In the genomic region with DNA sequence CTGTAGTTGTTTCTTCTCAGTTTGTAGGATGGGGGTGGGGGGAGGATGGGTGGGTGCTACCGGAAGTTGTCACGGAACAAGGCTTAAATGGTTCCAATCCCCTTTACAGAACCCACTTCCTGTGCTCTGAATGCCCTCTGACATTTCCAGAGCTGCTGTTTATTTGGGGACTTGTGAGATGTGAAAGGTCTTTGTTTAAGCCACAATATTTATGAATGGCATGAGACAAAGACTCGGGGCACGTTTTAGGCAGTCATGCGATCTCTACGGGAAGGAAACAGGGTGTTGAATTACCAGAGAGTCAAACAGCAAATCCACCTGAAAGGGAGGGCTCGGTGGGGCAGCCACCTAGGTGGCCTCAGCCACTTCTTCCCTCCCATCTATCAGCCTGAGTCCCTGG, we compare ENCODE assay signal across 14 mouse cellular contexts. TPM values are rescaled to one million over a fixed set of nuclear protein-coding genes. Genes with fewer than 3 reads are reported as not detected.
DNase-seq lines count a peak whose midpoint lies in the region; ATAC-seq and TF ChIP-seq lines count a peak whose summit lies in the region.
"Had no signal": no experiment of that assay in that cellular context is flagged by ENCODE, and none has a peak within 500 bp of the region (broad histone marks: within the 10 kb centered on the region; RNA-seq: fewer than 3 reads in every experiment).

No protein-coding gene starts in this region.

- ATAC-seq in kidney, embryonic 16.5 days (ENCODE audit: low FRiP score, low TSS enrichment), result peak; percentile 35; the same call in 1 of the 2 replicates
- peak; percentile 97 for ATAC-seq in inflammation-experienced regulatory T-cells, adult 6 months
- ATAC-seq in frontal cortex, adult (ENCODE audit: low TSS enrichment), result no peak
- ATAC-seq: forebrain, embryonic 14.5 days had no signal

- no peak for TF ChIP-seq POLR2A in bone marrow, adult 2 months (IDR thresholded peaks at IDR 0.05; ENCODE audit: borderline replicate concordance, control insufficient read depth, low read depth, low read length)

- H3K27ac ChIP-seq in kidney, embryonic 16.5 days (ENCODE audit: low read length), result no peak overlapping the region
- peak overlapping the region; percentile 64 for H3K27ac ChIP-seq in bone marrow, adult 2 months (ENCODE audit: control insufficient read depth, insufficient read depth, low read depth, low read length, poor library complexity)
- H3K27ac ChIP-seq: heart, adult 2 months; liver, embryonic 13.5 days; neural tube, embryonic 12.5 days had no signal

- TF ChIP-seq CTCF in bone marrow, adult 2 months (IDR thresholded peaks at IDR 0.05; ENCODE audit: control insufficient read depth, insufficient read depth, low read length), result no peak

- no peak for DNase-seq in kidney, postnatal 14 days
- DNase-seq in thymus, postnatal 0 days (ENCODE audit: low spot score), result peak; percentile 92
- DNase-seq in gastrocnemius, postnatal 36 days, result no peak
- no peak for DNase-seq in gastrocnemius, postnatal 14 days
- DNase-seq: heart, adult 2 months; heart, postnatal 4 days; kidney, adult 8-10 months; liver, embryonic 13.5 days had no signal

- no peaks in the 10 kb centered on the region for H3K27me3 ChIP-seq in kidney, embryonic 16.5 days (ENCODE audit: insufficient read depth, low read length)
- H3K27me3 ChIP-seq: liver, embryonic 13.5 days; neural tube, embryonic 12.5 days had no signal

- H3K4me3 ChIP-seq in kidney, embryonic 16.5 days (ENCODE audit: low read length), result no peak overlapping the region
- H3K4me3 ChIP-seq in bone marrow, adult 2 months (replicated peaks; ENCODE audit: control insufficient read depth, low read depth, low read length), result no peak overlapping the region
- H3K4me3 ChIP-seq: heart, adult 2 months; liver, embryonic 13.5 days; neural tube, embryonic 12.5 days had no signal

- peaks cover 17% of the 10 kb centered on the region for H3K4me1 ChIP-seq in kidney, embryonic 16.5 days (ENCODE audit: insufficient read depth, low read length)
- no peaks in the 10 kb centered on the region for H3K4me1 ChIP-seq in bone marrow, adult 2 months (ENCODE audit: control insufficient read depth, insufficient read depth, low read length)
- H3K4me1 ChIP-seq: neural tube, embryonic 12.5 days had no signal

- no peak overlapping the region for H3K9ac ChIP-seq in kidney, embryonic 16.5 days (replicated peaks; ENCODE audit: low read length)
- H3K9ac ChIP-seq: liver, embryonic 13.5 days; neural tube, embryonic 12.5 days had no signal

- no peaks in the 10 kb centered on the region for H3K9me3 ChIP-seq in kidney, embryonic 16.5 days (ENCODE audit: low read length)
- H3K9me3 ChIP-seq: liver, embryonic 13.5 days; neural tube, embryonic 12.5 days had no signal

- no peaks in the 10 kb centered on the region for H3K36me3 ChIP-seq in kidney, embryonic 16.5 days (ENCODE audit: insufficient read depth, low read length)
- H3K36me3 ChIP-seq: liver, embryonic 13.5 days; neural tube, embryonic 12.5 days had no signal

- 4% methylated on average over 7 of the region's 7 CpGs for WGBS in kidney, embryonic 16.5 days
- WGBS in bone marrow, adult 2 months, result 3% methylated on average over 7 of the region's 7 CpGs

- intact Hi-C loops in gastrocnemius, postnatal 36 days (cut with DNase I), result no loop called here
- intact Hi-C loops in gastrocnemius, postnatal 14 days (cut with DNase I; ENCODE audit: low total_unique reads), result no loop called here

- no peak overlapping the region for H3K4me2 ChIP-seq in kidney, embryonic 16.5 days (replicated peaks; ENCODE audit: low read depth, low read length)
- H3K4me2 ChIP-seq: liver, embryonic 13.5 days; neural tube, embryonic 12.5 days had no signal

RNA-seq across cellular contexts. Expression of a gene that starts 46.6 kb away (rescaled TPM):
- 41.3 and 49.3 TPM in 2 replicates for polyA plus RNA-seq in kidney, embryonic 16.5 days (2015; fragmentation: Nextera tagmentation; extraction: Ambion mirVana)
- 1.3 and 2.6 TPM in 2 replicates for polyA plus RNA-seq in bone marrow, adult 2 months (2011; ENCODE audit: insufficient read depth, insufficient read length, low replicate concordance, missing spikeins)
- polyA plus RNA-seq in inflammation-experienced regulatory T-cells, adult 6 months (2017; shearing (Covaris generic)), result 1 to 10 TPM in 2 of 3 experiments, under 1 TPM in 1; 0.49 to 2.1 (median 2.1) TPM
- 1.7 TPM in 2 replicates for polyA plus RNA-seq in thymus, postnatal 0 days (2015; fragmentation: Nextera tagmentation; extraction: Ambion mirVana)
- not detected for total RNA-seq in gastrocnemius, postnatal 36 days (2021)
- not detected for total RNA-seq in gastrocnemius, postnatal 14 days (2021)

Comparison
In these comparisons a context has a peak if more than half of its experiments do, and no peak if none do; other contexts are left out.
1. RNA of a gene that starts 46.6 kb away (polyA plus RNA-seq): 41.3 to 49.3 TPM in kidney, embryonic 16.5 days; 0.49 to 2.1 TPM in inflammation-experienced regulatory T-cells, adult 6 months, 1.7 TPM in thymus, postnatal 0 days and 1.3 to 2.6 TPM in bone marrow, adult 2 months; every median in the first group is over 10 times any median in the second.